Mouse (Mus musculus) layer of hippocampus, postnatal 10 days (tissue): Measurements from ENCODE around the gene Olfr798. TPM values are rescaled to one million over a fixed set of nuclear protein-coding genes. Genes with fewer than 3 reads are reported as not detected.

Source experiments
- DNase-seq, 2 experiments: peaks; one replicate each; pipeline ENCODE4 v3.0.0; 2021; ENCODE audit warnings: low spot score in 2 of 2
- long read RNA-seq: library from polyadenylated mRNA; stranded (forward); transcript quantifications from one replicate; pipeline ENCODE4 v2.0.0, GENCODE M21; 2023
- microRNA-seq, 2 experiments: library from miRNA; unstranded; fragments of <30 nt; microRNA quantifications; one replicate each; pipeline ENCODE4 v1.2.0; 2021
- total RNA-seq, 2 experiments: library from RNA; stranded (reverse); gene quantifications; 2 replicates each; pipeline ENCODE4 v1.2.3; 2021

The Olfr798 gene
- total RNA-seq = not detected
- long read RNA-seq = 0 reads

- no peak for DNase-seq
Observed at GRCm38 (mm10) chr10:129627834-129628233, at the start of gene Olfr798. TSS of gene Olfr798 (minus strand) at chr10:129627934.

GRCm38 (mm10) chr10:129673765-129674164, 46.0 kb upstream of the Olfr798 start, which contains the start of gene Olfr801:
TSS of gene Olfr801 (minus strand) at chr10:129673865.
- DNase-seq = no peak

GRCm38 (mm10) chr10:129657394-129657793, 29.7 kb upstream of the Olfr798 start, which contains the start of gene Olfr800:
TSS of gene Olfr800 (plus strand) at chr10:129657694.
- no peak for DNase-seq

GRCm38 (mm10) chr10:129651763-129652162, 24.0 kb upstream of the Olfr798 start:
- DNase-seq = no peak

- no peak for DNase-seq
Observed at GRCm38 (mm10) chr10:129637184-129637583, 9.4 kb upstream of the Olfr798 start, which contains the start of gene Olfr799. TSS of gene Olfr799 (plus strand) at chr10:129637484.

- DNase-seq = no peak
Observed at GRCm38 (mm10) chr10:129623251-129623650, 4.5 kb downstream of the Olfr798 start.

- no peak for DNase-seq
Observed at GRCm38 (mm10) chr10:129621724-129622123, 6.0 kb downstream of the Olfr798 start.

GRCm38 (mm10) chr10:129612470-129612869, 15.3 kb downstream of the Olfr798 start, which contains the start of gene Olfr796:
TSS of gene Olfr796 (minus strand) at chr10:129612570.
- no peak for DNase-seq

GRCm38 (mm10) chr10:129577066-129577465, 50.7 kb downstream of the Olfr798 start:
- no peak for DNase-seq

Small RNA genes lying within 50 kb of the gene (microRNA-seq; reads per million reads assigned to microRNA genes)
- 0 reads per million in 2 experiments for gene Gm23252

Other genes starting within 250 kb of the Olfr798 start
- gene Olfr784, start 243.9 kb downstream of the Olfr798 start, total RNA-seq = under 1 TPM in 1 of 2 experiments, not detected in 1; 0.18 TPM
- gene Olfr785, start 222.5 kb downstream of the Olfr798 start, total RNA-seq = not detected
- gene Olfr786, start 200.6 kb downstream of the Olfr798 start, total RNA-seq = not detected
- gene Olfr787, start 166.1 kb downstream of the Olfr798 start, total RNA-seq = not detected
- not detected for gene Olfr788, start 156.9 kb downstream of the Olfr798 start, total RNA-seq
- gene Olfr789, start 143.2 kb downstream of the Olfr798 start, total RNA-seq = not detected
- not detected for gene Olfr790, start 129.4 kb downstream of the Olfr798 start, total RNA-seq
- gene Olfr791, start 106.1 kb downstream of the Olfr798 start, total RNA-seq = not detected
- gene Olfr792, start 88.8 kb downstream of the Olfr798 start, total RNA-seq = not detected
- gene Olfr794, start 60.3 kb downstream of the Olfr798 start, total RNA-seq = not detected
- gene Olfr796, start 15.4 kb downstream of the Olfr798 start, total RNA-seq = not detected
- not detected for gene Olfr799, start 9.6 kb upstream of the Olfr798 start, total RNA-seq
- gene Olfr800, start 29.8 kb upstream of the Olfr798 start, total RNA-seq = not detected
- not detected for gene Olfr801, start 45.9 kb upstream of the Olfr798 start, total RNA-seq
- under 1 TPM; 0.09 TPM for gene Olfr802, start 60.2 kb upstream of the Olfr798 start, total RNA-seq
- gene Olfr803, start 66.4 kb upstream of the Olfr798 start, total RNA-seq = not detected
- gene Olfr804, start 75.3 kb upstream of the Olfr798 start, total RNA-seq = not detected
- not detected for gene Olfr805, start 101.4 kb upstream of the Olfr798 start, total RNA-seq
- not detected for gene Olfr806, start 114.0 kb upstream of the Olfr798 start, total RNA-seq
- not detected for gene Olfr807, start 129.9 kb upstream of the Olfr798 start, total RNA-seq
- not detected for gene Olfr808, start 137.5 kb upstream of the Olfr798 start, total RNA-seq
- not detected for gene Olfr809, start 146.7 kb upstream of the Olfr798 start, total RNA-seq
- gene Olfr810, start 167.0 kb upstream of the Olfr798 start, total RNA-seq = not detected
- gene Olfr811, start 176.5 kb upstream of the Olfr798 start, total RNA-seq = not detected
- gene Olfr812, start 218.2 kb upstream of the Olfr798 start, total RNA-seq = not detected
- gene Olfr813, start 227.4 kb upstream of the Olfr798 start, total RNA-seq = not detected